In genomic region chr9:95637271-95638181, GRCm38 (mm10) we compare ENCODE assay signal across 8 mouse cellular contexts. TPM values are rescaled to one million over a fixed set of nuclear protein-coding genes. Genes with fewer than 3 reads are reported as not detected.
DNase-seq lines count a peak whose midpoint lies in the region; ATAC-seq and TF ChIP-seq lines count a peak whose summit lies in the region.

Pcolce2 (plus strand) TSS chr9:95637601.

- H3K9ac ChIP-seq in embryonic facial prominence, embryonic 12.5 days, result peak within 1 kb of the TSS; percentile 70
- peak within 1 kb of the TSS; percentile 66 for H3K9ac ChIP-seq in heart, embryonic 12.5 days
- peak within 1 kb of the TSS; percentile 41 for H3K9ac ChIP-seq in liver, embryonic 13.5 days

- DNase-seq in urinary bladder, postnatal 14 days (ENCODE audit: low spot score), result peak; percentile 21
- no peak for DNase-seq in urinary bladder, postnatal 4 days (ENCODE audit: low spot score in 2 of 2)
- DNase-seq in kidney, adult 9 months, result peak; percentile 27
- DNase-seq in liver, embryonic 13.5 days, result no peak
- no peak for DNase-seq in ovary, postnatal 10 days (ENCODE audit: low spot score)

- TF ChIP-seq POLR2A in olfactory bulb, adult 2 months (IDR thresholded peaks at IDR 0.05; ENCODE audit: insufficient read depth, low read depth, low read length), result no peak

- WGBS in embryonic facial prominence, embryonic 12.5 days, result under 1% methylated on average over 49 of the region's 71 CpGs
- WGBS in heart, embryonic 12.5 days, result under 1% methylated on average over 56 of the region's 71 CpGs
- WGBS in liver, embryonic 13.5 days (ENCODE audit: insufficient replicate concordance), result under 1% methylated on average over 61 of the region's 71 CpGs
- WGBS in olfactory bulb, adult 2 months, result under 1% methylated on average over 69 of the region's 71 CpGs

- ATAC-seq in embryonic facial prominence, embryonic 12.5 days (ENCODE audit: insufficient number of reproducible peaks, insufficient read depth, low FRiP score, low TSS enrichment), result peak; percentile 87
- ATAC-seq in heart, embryonic 12.5 days (ENCODE audit: insufficient number of reproducible peaks, low FRiP score), result peak; percentile 76
- ATAC-seq in liver, embryonic 13.5 days (ENCODE audit: low read depth), result peak; percentile 58

- H3K27me3 ChIP-seq in embryonic facial prominence, embryonic 12.5 days, result 0 out of 2 replicates have a peak, but pooled peaks cover 5% of the 10 kb centered on the region
- peaks cover 31% of the 10 kb centered on the region for H3K27me3 ChIP-seq in heart, embryonic 12.5 days (replicated peaks)
- peaks cover 50% of the 10 kb centered on the region for H3K27me3 ChIP-seq in liver, embryonic 13.5 days

- peak within 1 kb of the TSS; percentile 97 for H3K4me2 ChIP-seq in embryonic facial prominence, embryonic 12.5 days (replicated peaks)
- H3K4me2 ChIP-seq in heart, embryonic 12.5 days, result peak within 1 kb of the TSS; percentile 98
- peak within 1 kb of the TSS; percentile 67 for H3K4me2 ChIP-seq in liver, embryonic 13.5 days

- H3K4me3 ChIP-seq in embryonic facial prominence, embryonic 12.5 days, result peak within 1 kb of the TSS; percentile 71
- H3K4me3 ChIP-seq in heart, embryonic 12.5 days, result peak within 1 kb of the TSS; percentile 65
- H3K4me3 ChIP-seq in liver, embryonic 13.5 days (replicated peaks), result peak within 1 kb of the TSS; percentile 56
- peak within 1 kb of the TSS; percentile 58 for H3K4me3 ChIP-seq in olfactory bulb, adult 2 months (ENCODE audit: insufficient read depth, low read depth, low read length)

- TF ChIP-seq CTCF in olfactory bulb, adult 2 months (IDR thresholded peaks at IDR 0.05; ENCODE audit: insufficient read depth, low read depth, low read length), result no peak

- no peaks in the 10 kb centered on the region for H3K36me3 ChIP-seq in embryonic facial prominence, embryonic 12.5 days
- no peaks in the 10 kb centered on the region for H3K36me3 ChIP-seq in heart, embryonic 12.5 days
- no peaks in the 10 kb centered on the region for H3K36me3 ChIP-seq in liver, embryonic 13.5 days

- no peaks in the 10 kb centered on the region for H3K4me1 ChIP-seq in embryonic facial prominence, embryonic 12.5 days
- H3K4me1 ChIP-seq in heart, embryonic 12.5 days (replicated peaks), result no peaks in the 10 kb centered on the region
- 0 out of 2 replicates have a peak, but pooled peaks cover 7% of the 10 kb centered on the region for H3K4me1 ChIP-seq in liver, embryonic 13.5 days (replicated peaks)
- H3K4me1 ChIP-seq in olfactory bulb, adult 2 months (ENCODE audit: control insufficient read depth, insufficient read depth, low read length), result no peaks in the 10 kb centered on the region; the same call in 1 of the 2 replicates

- no peaks in the 10 kb centered on the region for H3K9me3 ChIP-seq in embryonic facial prominence, embryonic 12.5 days
- H3K9me3 ChIP-seq in heart, embryonic 12.5 days (replicated peaks), result no peaks in the 10 kb centered on the region
- H3K9me3 ChIP-seq in liver, embryonic 13.5 days (replicated peaks), result no peaks in the 10 kb centered on the region

- H3K27ac ChIP-seq in embryonic facial prominence, embryonic 12.5 days, result no peak within 1 kb of the TSS
- no peak within 1 kb of the TSS for H3K27ac ChIP-seq in heart, embryonic 12.5 days (ENCODE audit: poor library complexity, severe bottlenecking)
- H3K27ac ChIP-seq in liver, embryonic 13.5 days, result no peak within 1 kb of the TSS
- H3K27ac ChIP-seq in olfactory bulb, adult 2 months (ENCODE audit: insufficient read depth, low read depth, low read length), result no peak within 1 kb of the TSS

RNA-seq across cellular contexts. Expression of gene Pcolce2, which starts in this region (rescaled TPM):
- 6.7 and 8.8 TPM in 2 replicates for polyA plus RNA-seq in embryonic facial prominence, embryonic 12.5 days (2016; fragmentation: Nextera tagmentation; extraction: Ambion mirVana)
- 0.24 and 0.42 TPM in 2 replicates for polyA plus RNA-seq in heart, embryonic 12.5 days (2016; fragmentation: Nextera tagmentation; extraction: Ambion mirVana)
- 9.1 and 11.0 TPM in 2 replicates for polyA plus RNA-seq in liver, embryonic 13.5 days (2015; fragmentation: Nextera tagmentation; extraction: Ambion mirVana)
- not detected in 2 replicates for polyA plus RNA-seq in olfactory bulb, adult 2 months (2012; ENCODE audit: insufficient read depth, insufficient read length, low replicate concordance, missing spikeins)

Comparison
In these comparisons a context has a peak if more than half of its experiments do, and no peak if none do; other contexts are left out.
1. DNase-seq: peak in urinary bladder, postnatal 14 days (single experiment) and kidney, adult 9 months (single experiment); none in urinary bladder, postnatal 4 days (0 of 2), liver, embryonic 13.5 days (single experiment) and ovary, postnatal 10 days (single experiment).
2. Peak in ATAC-seq, H3K4me3 ChIP-seq, H3K9ac ChIP-seq and H3K4me2 ChIP-seq in heart, embryonic 12.5 days; RNA of the gene not detected or under 1 TPM.
3. Peak in every context shown above with its lines, with median percentiles within 50 percentile points of each other: ATAC-seq, H3K4me2 ChIP-seq, H3K4me3 ChIP-seq and H3K9ac ChIP-seq.